Mouse (Mus musculus): ENCODE data around the gene Stag2.

Gene Stag2

DNA sequence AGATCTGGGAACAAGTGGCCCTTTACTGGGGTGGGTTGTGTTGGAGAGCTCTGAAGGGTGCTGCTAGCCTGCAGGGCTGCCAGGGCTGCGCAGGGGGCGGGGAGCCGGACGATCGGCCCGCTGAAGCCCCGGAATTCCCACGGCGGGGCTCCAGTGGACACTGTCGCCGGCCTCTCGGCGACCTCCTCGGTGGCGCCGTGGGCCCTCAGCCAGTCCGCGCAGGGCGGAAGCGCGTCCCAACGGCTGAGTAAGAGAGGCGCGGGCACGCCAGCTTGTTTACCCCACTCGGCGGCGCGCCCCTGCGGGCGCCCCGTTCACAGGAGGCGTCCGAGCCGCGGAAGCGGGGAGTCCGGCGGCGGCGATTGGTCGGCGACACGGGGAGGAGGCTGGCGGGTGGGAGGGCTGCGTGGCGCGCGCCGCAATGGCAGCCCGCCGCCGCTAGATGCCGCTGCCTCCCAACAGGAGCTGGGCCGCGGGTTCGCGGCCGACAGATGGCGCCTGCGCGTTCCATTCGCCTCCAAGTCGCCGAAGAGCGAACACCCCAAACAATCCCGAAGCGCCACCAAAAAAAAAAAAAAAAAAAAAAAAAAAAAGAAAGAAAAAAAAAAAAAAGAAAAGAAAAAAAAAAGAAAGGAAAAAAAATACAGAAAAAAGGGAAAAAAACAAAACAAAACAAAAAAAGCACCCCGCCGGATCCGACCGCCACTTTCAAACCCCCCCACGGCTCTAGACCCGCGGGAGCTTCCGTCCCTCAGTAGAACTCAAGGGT, at the start of gene Stag2:
TSS of gene Stag2 (plus strand) at position 530 of the 769 bp plus-strand sequence.
- peak; percentile 63 for DNase-seq (ENCODE audit: low read depth, low spot score)

DNA sequence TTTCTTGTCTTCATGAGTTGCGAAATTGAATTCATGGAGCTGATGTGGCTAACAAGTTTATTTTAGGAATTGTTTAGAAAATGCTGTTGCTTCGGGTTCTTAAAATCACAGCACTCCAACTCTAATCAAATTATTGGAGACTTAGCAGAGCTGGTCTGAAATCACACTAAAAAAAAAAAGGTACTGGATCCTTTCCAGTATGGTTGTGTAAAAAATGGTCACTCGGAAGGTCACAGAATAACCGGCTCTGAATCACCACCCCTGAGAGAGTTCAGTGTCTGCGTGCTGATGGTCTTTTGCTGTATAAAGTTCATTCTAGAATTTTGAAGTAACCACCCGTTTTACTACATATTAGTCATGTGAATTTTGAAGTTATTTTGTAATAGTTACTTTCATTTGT, 42.0 kb upstream of the Stag2 start:
- DNase-seq (ENCODE audit: low read depth, low spot score), result no peak

DNA sequence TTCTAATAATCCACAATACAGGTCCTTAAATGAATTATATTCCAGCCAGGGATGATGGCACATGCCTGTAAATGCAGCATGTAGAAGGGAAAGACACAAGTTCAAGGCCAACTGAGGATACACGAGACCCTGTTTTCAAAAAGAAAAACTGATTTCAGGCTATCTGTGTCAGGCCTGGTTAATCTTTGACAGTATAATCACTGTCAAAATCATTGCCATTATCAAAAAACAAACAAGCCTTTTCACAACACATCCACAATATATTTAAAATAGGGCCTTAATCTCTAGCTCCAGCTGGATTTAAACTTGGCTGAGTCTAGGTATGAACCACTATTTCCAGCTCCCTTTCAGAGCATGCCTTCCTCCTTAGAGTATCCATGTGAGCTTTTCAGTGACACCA, 38.5 kb upstream of the Stag2 start:
- no peak for DNase-seq (ENCODE audit: low read depth, low spot score)

DNA sequence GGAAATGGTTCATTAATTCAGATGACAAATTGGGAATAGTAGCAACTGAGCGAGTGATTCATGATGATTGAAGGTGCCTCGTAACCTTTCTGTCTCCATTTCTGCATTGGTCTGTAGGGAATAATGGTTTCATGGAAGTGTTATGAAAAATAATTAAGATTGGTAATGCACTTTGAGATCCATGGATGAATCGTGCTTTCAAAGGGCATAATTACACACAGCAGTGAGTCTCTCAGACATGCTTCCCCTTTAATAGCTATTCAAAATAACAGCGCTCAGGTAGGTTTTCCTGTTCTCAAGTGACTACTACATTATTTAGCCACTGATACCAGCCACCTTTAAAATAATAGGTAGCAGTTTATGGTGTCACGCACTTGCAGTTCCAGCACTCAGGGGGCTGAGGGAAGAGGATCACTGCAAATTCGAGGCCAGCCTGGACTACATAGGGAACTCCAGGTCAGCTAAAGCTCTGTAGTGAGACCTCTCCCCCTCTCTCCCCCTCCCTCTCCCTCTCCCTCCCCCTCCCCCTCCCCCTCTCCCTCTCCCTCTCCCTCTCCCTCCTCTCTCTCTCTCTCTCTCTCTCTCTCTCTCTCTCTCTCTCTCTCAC, 29.6 kb upstream of the Stag2 start:
- DNase-seq (ENCODE audit: low read depth, low spot score), result no peak

DNA sequence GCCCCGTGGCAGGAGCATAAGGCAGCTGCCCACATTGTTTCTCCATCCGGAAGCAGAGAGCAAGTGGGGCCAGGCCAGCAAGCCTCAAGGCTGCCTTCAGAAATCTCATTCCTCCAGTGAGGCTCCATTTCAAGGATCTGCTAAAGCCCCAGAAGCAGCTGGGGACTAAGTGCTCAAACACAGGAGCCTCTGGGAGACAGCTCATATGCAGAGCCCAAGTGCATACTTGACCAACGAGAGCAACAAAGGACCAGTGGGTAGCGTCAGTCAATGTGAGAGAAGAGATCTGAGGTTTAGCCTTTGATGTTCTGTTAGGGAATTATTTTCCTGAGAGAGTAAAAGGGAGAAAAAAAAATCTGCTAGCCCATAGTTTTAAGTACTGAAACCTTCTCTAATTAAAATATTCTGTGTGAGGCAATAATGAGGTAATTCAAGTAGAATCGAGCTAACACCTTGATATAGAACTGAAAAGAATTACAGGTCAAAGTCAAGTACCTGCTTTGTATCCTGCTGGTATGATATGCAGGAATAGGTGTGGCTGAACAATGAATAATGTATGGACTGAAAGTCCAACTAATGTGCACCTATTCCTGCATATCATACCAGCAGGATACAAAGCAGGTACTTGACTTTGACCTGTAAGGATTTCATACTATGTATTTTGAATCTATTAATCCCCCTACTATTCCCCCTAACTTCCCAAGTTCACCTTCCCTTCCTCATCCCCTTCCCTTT, 24.0 kb upstream of the Stag2 start:
- no peak for DNase-seq (ENCODE audit: low read depth, low spot score)

DNA sequence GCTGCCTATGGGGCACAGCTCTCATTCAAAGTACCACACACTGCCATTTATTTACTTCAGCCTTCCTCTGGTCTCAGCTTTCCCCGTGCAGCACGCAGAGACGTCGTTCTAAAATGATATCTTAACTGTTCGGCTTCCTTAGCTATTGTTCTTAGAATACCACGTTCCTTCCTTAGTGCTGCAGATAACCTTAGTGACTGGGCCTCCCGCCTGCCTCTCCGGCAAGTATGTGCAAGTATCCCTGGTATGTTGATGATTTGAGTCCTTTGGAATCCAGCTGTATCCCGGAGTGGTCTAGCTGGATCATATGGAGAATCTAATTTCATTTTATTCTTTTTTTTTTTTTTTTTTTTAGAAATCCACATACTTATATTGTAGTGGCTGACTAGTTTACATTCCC, 9.2 kb upstream of the Stag2 start:
- no peak for DNase-seq (ENCODE audit: low read depth, low spot score)

DNA sequence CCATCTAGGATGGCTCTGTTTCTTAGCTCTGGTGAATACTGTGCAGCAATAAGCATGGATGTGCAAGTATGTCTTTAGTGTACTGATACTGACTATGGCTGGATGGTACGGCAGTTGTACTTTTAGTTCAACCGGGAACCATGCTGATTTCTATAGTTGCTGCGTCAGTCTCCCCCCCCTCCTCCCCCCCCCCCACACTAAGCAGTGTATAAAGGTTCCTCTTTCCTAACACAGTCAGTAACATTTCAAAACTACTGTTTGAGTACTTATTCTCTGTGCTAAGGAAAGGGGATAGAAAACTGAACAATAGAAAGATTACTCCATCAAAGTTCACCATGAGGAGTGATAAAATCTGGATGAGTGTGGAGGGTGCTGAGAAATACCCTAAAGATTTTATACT, 6.5 kb upstream of the Stag2 start:
- DNase-seq (ENCODE audit: low read depth, low spot score), result no peak

DNA sequence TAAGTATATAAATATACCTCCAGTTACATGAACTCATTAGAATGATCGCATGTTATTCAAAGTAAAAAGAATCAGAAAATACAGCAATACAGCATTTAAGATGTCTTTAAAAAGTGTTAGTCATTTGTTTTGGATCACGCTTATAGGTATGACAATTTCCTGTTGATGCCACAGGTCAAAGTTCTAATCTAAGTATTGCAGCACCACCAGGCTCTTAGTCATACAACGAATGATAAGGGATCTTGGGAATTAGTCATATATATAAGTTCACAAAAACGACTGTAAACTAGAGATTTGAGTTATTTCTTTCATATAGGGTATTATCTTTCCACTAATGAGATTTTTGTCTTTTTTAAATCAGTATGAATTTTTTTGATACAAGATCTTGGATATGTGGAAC, 5.1 kb upstream of the Stag2 start:
- no peak for DNase-seq (ENCODE audit: low read depth, low spot score)

DNA sequence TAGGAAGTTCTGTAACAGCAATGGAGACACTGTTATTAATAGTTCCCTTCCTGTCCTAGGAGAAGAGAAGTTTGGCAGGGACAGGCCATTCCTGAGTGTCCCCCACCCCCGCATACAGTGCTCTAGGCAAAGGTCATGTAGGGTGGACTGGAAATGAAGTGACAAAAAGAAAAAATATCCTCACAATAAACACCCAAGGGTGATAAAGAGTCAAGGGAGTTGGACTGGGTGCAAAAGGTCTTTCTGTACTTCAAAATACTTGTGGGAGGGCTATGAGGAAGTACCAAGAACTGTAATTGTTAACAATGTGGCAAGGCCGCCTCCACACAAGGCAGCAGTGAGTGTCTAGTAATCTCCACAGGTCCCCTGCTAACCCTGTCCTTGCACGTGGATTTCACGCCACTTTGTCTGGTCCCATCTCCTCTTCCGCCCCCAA, 1.1 kb upstream of the Stag2 start:
- DNase-seq (ENCODE audit: low read depth, low spot score), result no peak

DNA sequence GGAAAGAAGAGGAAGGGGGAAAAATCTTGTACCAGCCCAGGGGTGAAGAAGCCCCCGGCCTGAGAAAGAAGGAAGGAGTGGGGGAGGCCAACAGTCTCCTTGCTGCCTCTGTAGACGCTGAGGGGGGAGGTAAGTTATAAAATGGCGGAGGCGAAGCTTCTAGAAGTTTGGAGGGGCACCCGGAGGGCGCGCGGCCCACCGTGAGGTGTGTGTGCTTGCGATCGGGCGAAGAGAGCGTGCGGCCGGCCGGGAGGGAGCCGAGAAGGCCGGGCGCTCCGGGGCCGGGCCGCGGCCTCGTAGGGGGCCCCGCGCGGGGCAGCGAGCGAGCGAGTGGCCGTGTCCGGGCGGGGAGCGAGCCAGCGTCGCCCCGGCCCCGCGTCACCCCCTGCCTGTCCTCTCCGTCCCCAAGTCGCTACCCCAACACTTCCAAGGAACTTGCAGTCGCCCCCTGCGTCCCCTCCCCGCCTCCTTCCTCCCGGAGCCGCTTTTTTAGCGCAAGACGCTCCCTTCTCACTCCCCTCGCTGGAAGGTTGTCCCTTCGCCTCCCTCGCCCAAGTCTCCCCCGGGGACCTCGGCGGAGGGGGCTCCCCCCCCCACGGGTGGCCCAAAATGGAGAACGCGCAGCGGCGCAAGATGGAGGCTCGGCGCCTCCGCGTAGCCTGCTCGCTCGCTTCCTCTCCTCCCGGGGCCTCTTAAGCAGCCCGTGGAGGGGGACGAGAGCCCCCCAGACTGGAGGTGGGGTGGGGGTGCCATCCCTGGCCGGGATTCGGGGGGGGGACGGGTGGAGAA, 634 bp downstream of the Stag2 start:
- no peak for DNase-seq (ENCODE audit: low read depth, low spot score)

DNA sequence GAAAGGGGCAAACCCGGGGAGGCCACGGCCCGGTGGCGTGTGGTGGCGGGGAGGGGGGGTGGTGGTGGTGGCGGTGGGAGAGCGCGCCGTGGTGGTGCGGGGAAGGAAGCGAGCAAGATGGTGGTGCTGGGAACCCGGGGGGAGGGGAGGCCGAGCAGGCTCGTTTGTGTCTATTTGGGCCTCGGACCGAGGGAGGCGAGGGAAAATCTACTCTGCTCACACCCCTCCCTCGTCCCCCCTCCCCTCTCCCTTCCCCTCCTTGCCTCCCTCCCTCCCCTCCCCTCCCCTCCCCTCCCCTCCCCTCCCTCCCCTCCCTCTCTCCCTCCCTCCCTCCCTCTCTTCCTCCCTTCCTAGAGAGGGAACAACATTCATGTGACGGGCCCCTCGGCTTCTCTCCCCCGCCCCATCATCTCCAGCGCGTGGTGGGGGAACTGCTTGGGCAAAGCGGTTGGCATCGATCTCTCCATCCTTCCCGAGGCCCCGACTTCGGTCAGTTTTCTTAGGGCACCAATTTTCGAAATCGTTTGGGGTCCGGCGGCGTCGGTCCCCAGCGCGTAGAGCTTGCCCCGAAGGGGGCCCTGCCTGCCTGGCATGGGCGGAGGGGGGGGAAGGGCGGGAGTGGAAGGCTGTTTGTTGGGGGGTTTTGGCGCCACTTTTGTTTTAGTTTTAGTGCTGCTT, 1.4 kb downstream of the Stag2 start:
- peak; percentile 64 for DNase-seq (ENCODE audit: low read depth, low spot score)

DNA sequence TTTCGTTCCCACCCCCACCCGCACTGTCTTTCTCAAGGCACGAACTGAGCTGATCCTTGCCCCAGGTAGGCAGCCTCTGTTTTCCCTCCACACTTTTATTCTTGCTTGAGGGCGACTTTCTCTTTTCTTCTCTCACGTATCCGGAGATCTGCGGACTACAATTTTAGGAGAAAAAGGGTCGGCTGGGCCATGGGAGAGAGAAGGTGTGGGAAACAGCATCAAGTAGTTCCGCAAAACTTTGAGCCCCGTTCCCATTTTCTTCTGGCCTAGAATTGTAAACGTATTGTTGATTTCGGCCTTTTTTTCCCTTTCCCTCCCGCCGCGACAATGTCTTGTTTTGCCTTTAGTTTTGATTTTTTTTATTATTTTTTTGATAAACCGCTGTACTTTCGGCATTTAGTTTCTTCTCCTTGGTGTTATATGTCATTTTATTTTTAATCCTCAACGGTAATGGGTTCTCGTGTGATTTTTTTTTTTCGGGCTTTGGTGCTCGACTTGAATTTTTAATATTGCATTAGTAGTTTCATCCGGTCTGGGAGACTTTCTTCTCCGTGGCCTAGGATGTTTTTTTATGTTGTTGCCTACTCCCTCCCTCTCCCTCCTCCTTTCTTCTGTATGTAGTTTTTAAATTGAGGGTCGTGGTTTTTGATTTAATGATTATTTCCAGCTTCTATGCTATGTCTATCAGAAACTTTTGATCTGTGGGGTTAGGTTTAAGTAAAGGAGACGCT, 2.1 kb downstream of the Stag2 start:
- no peak for DNase-seq (ENCODE audit: low read depth, low spot score)

DNA sequence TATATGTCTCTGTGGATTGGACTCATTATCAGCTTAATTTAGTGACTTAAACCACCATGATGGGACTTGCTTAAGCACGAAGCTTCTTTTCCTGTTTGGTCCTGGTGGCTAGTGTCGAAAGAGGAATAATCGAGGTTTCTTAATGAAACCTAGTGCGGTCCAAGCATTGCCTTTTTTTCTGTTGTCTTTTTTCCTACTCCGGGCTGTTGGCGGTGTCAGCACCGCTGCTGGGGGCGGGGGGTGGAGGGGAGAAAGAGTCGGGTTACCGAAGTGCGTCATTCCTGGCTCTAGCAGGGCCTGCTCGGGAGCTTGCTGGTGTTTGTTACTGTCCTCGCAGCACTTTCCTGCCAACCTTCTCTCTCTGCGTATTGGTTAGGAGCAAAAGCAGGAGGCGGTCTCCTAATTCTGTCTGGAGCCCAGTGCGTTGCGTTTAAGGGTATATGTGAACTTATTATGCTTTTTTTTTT, 2.8 kb downstream of the Stag2 start:
- DNase-seq (ENCODE audit: low read depth, low spot score), result peak; percentile 76

DNA sequence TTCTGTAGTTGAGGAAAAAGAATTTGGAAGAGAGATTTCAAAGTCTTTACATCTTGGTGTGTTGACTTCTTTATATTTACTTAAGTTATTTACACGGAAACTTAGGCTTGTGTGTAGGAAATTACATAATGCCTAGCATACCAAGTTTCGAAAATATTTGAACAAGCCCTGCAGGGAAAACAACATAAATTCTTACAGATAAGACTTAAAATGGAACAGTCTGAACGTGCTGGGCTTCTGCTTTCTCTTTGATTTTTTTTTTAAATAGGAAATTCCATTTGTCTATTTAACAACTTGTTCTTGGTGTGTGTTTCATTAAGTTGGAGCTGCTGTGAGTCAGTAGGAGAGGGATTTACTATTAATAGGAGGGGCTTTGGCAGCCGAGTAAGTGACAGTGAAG, 3.9 kb downstream of the Stag2 start:
- DNase-seq (ENCODE audit: low read depth, low spot score), result no peak

DNA sequence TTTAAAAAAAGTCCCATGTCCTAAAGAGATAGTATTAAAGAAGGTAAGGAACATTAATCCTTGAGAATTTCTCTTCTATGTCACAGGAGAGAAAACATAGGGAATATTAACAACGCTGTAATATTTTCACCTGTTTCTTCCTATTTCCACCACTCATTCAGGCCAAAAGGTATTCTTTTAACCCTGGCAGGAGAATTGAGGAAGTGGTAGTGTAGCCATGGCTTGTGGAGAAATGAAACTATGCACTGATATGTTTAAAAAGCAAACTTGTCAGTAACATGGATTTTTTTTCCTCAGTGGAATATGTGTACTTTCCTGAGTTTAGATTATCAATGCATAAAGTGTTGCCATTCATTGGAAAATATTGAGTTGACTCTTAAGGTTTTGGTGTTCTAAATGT, 16.3 kb downstream of the Stag2 start:
- no peak for DNase-seq (ENCODE audit: low read depth, low spot score)

DNA sequence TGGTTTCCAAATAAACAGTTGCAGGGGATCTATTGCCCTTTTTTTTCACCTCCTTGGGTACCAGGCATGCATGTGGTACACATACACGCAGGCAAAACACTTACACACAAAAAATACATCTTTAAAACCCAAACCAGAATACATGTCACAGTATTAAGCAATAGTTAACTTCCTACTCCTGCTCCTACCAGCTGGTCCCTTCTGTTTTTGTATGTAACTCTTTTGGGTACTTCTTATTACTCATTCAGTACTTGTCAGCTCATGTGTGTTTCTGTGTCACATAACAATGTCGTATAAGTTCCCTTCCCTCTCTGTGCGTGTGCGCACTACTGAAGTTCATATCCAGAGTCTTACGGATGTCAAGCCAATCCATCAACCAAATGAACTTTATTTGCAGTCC, 21.7 kb downstream of the Stag2 start:
- DNase-seq (ENCODE audit: low read depth, low spot score), result no peak

DNA sequence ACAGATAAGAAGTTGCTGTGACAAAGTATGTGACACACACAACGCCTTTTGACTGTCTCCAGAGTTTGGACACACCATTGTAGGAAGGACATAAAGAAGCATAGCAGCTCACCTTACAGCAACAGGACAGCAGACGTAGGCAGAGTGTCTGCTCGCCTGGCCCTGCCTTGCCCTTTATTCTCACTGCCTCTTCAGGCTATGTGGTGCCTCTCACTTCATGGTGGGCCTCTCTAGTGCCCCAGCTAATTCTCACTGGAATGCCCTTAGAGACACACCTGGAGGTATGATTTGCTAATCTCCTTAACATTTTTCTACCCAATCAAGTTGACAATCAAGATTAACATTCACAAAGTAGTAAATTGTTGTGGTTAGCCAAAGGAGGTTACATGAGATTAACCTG, 38.5 kb downstream of the Stag2 start:
- DNase-seq (ENCODE audit: low read depth, low spot score), result no peak

DNA sequence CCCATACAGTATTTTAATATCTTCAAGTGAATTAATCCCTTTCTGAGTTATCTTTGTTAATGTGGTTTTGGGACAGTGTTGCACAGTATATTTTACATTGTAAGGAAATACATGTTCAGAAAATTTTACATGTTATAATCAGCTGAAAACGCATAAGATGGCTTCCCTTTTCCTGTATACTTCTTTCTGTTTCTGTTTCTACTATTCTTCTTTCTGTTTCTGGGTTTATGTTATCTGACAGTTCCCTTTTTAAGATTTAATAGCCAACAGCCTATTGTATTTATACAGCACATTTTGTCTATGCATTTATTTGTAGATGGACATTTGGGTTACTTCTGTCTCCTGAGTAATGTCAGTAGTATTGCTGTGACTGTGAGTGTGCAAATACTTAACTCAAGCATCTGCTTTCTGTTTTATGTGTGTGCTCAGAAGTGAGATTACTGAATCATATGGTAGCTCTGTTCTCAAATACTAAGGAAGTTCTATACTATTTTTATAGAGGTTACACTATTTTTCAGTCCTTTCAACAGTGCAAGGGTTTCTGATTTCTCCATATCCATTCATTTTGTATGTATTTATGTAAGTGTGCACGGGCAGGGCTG, 39.8 kb downstream of the Stag2 start:
- DNase-seq (ENCODE audit: low read depth, low spot score), result no peak

DNA sequence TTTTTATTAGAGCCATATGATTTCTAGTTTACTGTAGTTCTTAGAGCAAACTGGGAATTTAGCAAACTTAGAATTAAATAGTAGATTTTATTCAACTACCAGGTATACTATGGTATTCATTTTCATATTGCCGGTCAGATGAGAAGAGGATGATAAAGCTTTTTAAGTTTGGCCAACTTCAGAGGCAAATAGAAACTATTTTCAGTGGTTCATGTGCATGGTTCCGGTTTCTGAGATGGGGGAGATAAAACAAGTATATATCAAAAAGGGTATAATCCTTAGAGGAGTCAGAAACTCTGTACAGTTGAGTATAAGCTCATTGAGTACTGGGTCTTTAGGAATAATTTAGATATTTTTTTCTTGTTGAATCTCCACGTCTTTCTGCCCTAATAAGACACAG, 45.5 kb downstream of the Stag2 start:
- DNase-seq (ENCODE audit: low read depth, low spot score), result no peak

DNA sequence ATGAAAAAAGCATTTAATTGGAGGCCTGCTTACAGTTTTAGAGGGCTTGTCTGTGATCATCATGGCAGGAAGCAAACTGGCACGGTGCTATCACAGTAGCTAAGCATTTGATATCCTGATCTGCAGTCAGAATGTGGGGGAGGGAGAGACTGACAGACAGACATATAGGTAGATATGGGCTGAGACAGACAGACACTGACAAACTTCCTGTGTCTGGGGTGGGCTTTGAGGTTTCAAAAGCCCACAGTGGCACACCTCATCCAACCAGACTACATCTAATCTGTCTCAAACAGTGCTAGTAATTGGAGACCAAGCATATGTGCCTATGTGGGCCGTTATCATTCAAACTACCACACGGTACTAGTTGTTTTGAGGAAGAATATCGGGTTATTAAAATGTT, 53.4 kb downstream of the Stag2 start:
- no peak for DNase-seq (ENCODE audit: low read depth, low spot score)
